ENCODE assay signal across 7 mouse cellular contexts in the genomic region with DNA sequence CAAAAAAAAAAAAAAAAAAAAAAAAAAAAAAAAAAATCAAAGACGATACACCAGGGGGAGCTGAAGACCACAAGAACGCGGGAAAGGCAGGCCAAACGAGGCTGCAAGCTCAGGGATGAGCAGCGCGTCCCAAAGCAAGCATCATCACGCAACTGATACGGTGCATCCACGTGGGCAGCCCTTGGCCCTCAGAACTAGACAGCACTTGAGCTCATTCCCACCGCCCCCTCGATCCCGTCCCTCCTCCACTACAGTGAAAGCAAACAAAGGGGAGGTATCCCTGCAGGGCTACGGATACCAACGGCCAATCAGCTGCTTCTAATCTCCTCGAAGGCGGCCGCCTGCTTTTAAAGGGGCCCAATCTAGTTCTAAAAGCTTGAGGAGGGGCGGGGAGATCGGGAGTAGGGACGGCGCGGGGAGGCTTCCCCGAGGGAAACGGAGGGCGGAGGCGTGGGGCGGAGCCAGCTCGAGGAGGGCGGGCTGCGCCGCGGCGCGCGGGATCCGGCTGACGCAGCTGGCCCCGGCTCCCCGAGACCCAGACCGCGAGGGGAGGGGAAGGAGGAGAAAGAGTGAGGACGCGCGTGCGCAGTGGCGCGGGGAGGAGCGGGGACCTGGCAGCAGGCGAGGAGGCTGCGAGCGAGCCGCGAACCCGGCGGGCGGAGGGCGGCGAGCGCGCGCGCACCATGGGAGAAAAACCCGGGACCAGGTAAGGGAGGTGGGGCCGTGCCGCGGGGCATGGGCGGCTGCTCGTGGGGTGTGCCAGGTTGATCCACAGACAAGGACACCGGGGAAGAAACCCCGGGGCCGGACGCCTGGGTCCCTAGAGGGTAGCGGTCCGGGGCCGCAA. TPM values are rescaled to one million over a fixed set of nuclear protein-coding genes. Genes with fewer than 3 reads are reported as not detected.
DNase-seq lines count a peak whose midpoint lies in the region; ATAC-seq lines count a peak whose summit lies in the region.

A gene (plus strand): TSS at position 588 of the 847 bp plus-strand sequence.

- H3K4me1 ChIP-seq in embryonic facial prominence, embryonic 11.5 days (ENCODE audit: control insufficient read depth, insufficient read depth, low read length) = peaks cover 5% of the 10 kb centered on the region; the same call in 1 of the 2 replicates
- H3K4me1 ChIP-seq in limb, embryonic 10.5 days = peaks cover 37% of the 10 kb centered on the region
- peaks cover 36% of the 10 kb centered on the region for H3K4me1 ChIP-seq in midbrain, embryonic 13.5 days (replicated peaks)

- DNase-seq in adrenal gland, postnatal 14 days = peak; percentile 99
- peak; percentile 98 for DNase-seq in embryonic facial prominence, embryonic 11.5 days (ENCODE audit: low spot score)
- DNase-seq in kidney, adult 11 months = peak; percentile 97
- peak; percentile 100 for DNase-seq in limb, embryonic 10.5 days (ENCODE audit: low spot score)
- DNase-seq in spleen, adult 12 weeks (ENCODE audit: low spot score) = peak; percentile 92

- WGBS in embryonic facial prominence, embryonic 11.5 days = under 1% methylated on average over 51 of the region's 75 CpGs
- 1% methylated on average over 75 of the region's 75 CpGs for WGBS in limb, embryonic 10.5 days
- WGBS in midbrain, embryonic 13.5 days = under 1% methylated on average over 75 of the region's 75 CpGs

- H3K4me2 ChIP-seq in embryonic facial prominence, embryonic 11.5 days (ENCODE audit: low read depth, low read length) = peak within 1 kb of the TSS; percentile 50
- H3K4me2 ChIP-seq in midbrain, embryonic 13.5 days (replicated peaks) = peak within 1 kb of the TSS; percentile 79

- ATAC-seq in embryonic facial prominence, embryonic 11.5 days (replicated peaks; ENCODE audit: insufficient number of reproducible peaks, low FRiP score, low TSS enrichment, low read depth) = peak; percentile 88
- peak; percentile 72 for ATAC-seq in granulocyte monocyte progenitor cell, adult 5-6 weeks (replicated peaks; ENCODE audit: poor library complexity, severe bottlenecking)
- ATAC-seq in midbrain, embryonic 13.5 days = peak; percentile 97

- peak within 1 kb of the TSS; percentile 80 for H3K9ac ChIP-seq in embryonic facial prominence, embryonic 11.5 days (replicated peaks; ENCODE audit: low read length)
- H3K9ac ChIP-seq in midbrain, embryonic 13.5 days (replicated peaks) = peak within 1 kb of the TSS; percentile 91

- no peaks in the 10 kb centered on the region for H3K27me3 ChIP-seq in embryonic facial prominence, embryonic 11.5 days (ENCODE audit: control insufficient read depth, insufficient read depth, low read length)
- H3K27me3 ChIP-seq in limb, embryonic 10.5 days (ENCODE audit: low read depth, poor library complexity, severe bottlenecking) = no peaks in the 10 kb centered on the region
- no peaks in the 10 kb centered on the region for H3K27me3 ChIP-seq in midbrain, embryonic 13.5 days

- H3K27ac ChIP-seq in embryonic facial prominence, embryonic 11.5 days (replicated peaks; ENCODE audit: low read depth, low read length) = peak within 1 kb of the TSS; percentile 36
- H3K27ac ChIP-seq in limb, embryonic 10.5 days = peak within 1 kb of the TSS; percentile 91
- peak within 1 kb of the TSS; percentile 94 for H3K27ac ChIP-seq in midbrain, embryonic 13.5 days

- no peaks in the 10 kb centered on the region for H3K36me3 ChIP-seq in embryonic facial prominence, embryonic 11.5 days (replicated peaks; ENCODE audit: control insufficient read depth, insufficient read depth, low read depth, low read length)
- H3K36me3 ChIP-seq in limb, embryonic 10.5 days = peaks cover 22% of the 10 kb centered on the region
- peaks cover 19% of the 10 kb centered on the region for H3K36me3 ChIP-seq in midbrain, embryonic 13.5 days

- peak within 1 kb of the TSS; percentile 68 for H3K4me3 ChIP-seq in embryonic facial prominence, embryonic 11.5 days (ENCODE audit: low read depth, low read length)
- H3K4me3 ChIP-seq in limb, embryonic 10.5 days = peak within 1 kb of the TSS; percentile 76
- H3K4me3 ChIP-seq in midbrain, embryonic 13.5 days (replicated peaks) = peak within 1 kb of the TSS; percentile 66

- no peaks in the 10 kb centered on the region for H3K9me3 ChIP-seq in embryonic facial prominence, embryonic 11.5 days (replicated peaks; ENCODE audit: control insufficient read depth, low read length)
- H3K9me3 ChIP-seq in limb, embryonic 10.5 days (replicated peaks) = no peaks in the 10 kb centered on the region
- H3K9me3 ChIP-seq in midbrain, embryonic 13.5 days = no peaks in the 10 kb centered on the region

RNA-seq across cellular contexts. Expression of the gene that starts here (rescaled TPM):
- total RNA-seq in adrenal gland, postnatal 14 days (2021) = 17.5 and 32.6 TPM in 2 replicates
- polyA plus RNA-seq in embryonic facial prominence, embryonic 11.5 days (2014; fragmentation: Nextera tagmentation; extraction: Ambion mirVana) = 21.4 and 24.1 TPM in 2 replicates
- 63.2 and 69.8 TPM in 2 replicates for total RNA-seq in granulocyte monocyte progenitor cell, adult 5-6 weeks (2014; fragmentation: Nextera tagmentation)
- 41.1 and 74.9 TPM in 2 replicates for total RNA-seq in granulocyte monocyte progenitor cell, adult 5-6 weeks (2017)
- 24.6 and 25.5 TPM in 2 replicates for polyA plus RNA-seq in limb, embryonic 10.5 days (2016; fragmentation: Nextera tagmentation; extraction: Ambion mirVana)
- polyA plus RNA-seq in midbrain, embryonic 13.5 days (2015; fragmentation: Nextera tagmentation; extraction: Ambion mirVana) = 44.8 and 45.5 TPM in 2 replicates

Comparison
In these comparisons a context has a peak if more than half of its experiments do, and no peak if none do; other contexts are left out.
1. Peak in every context shown above with its lines: DNase-seq, ATAC-seq, H3K4me3 ChIP-seq and H3K27ac ChIP-seq.
2. H3K27ac ChIP-seq: peak in every context shown above with its lines; median percentile 94 in midbrain, embryonic 13.5 days; 91 in limb, embryonic 10.5 days; 36 in embryonic facial prominence, embryonic 11.5 days.